Mouse (Mus musculus) kidney, adult 2 months (tissue): Measurements from ENCODE around the gene B3galnt1.

Source experiments
- CTCF ChIP-seq: fragments of 200-500 bp; conservative IDR thresholded peaks from 2 replicates; pipeline ENCODE4 v1.5.1; 2011; ENCODE audit warnings: low read depth, mild to moderate bottlenecking, control low read depth, low read length, moderate library complexity, mixed read lengths; ENCODE audit not compliant: insufficient read depth, insufficient read length
- POLR2A ChIP-seq: fragments of 200-500 bp; IDR thresholded peaks from one replicate; pipeline ENCODE4 v1.6.1; 2011; ENCODE audit warnings: low read depth, low read length, control low read depth

- no peak for TF ChIP-seq CTCF
- TF ChIP-seq POLR2A = no peak
These were observed 53.7 kb downstream of the B3galnt1 start for GRCm38 (mm10) chr3:69545017-69545416.
